In the genomic region with DNA sequence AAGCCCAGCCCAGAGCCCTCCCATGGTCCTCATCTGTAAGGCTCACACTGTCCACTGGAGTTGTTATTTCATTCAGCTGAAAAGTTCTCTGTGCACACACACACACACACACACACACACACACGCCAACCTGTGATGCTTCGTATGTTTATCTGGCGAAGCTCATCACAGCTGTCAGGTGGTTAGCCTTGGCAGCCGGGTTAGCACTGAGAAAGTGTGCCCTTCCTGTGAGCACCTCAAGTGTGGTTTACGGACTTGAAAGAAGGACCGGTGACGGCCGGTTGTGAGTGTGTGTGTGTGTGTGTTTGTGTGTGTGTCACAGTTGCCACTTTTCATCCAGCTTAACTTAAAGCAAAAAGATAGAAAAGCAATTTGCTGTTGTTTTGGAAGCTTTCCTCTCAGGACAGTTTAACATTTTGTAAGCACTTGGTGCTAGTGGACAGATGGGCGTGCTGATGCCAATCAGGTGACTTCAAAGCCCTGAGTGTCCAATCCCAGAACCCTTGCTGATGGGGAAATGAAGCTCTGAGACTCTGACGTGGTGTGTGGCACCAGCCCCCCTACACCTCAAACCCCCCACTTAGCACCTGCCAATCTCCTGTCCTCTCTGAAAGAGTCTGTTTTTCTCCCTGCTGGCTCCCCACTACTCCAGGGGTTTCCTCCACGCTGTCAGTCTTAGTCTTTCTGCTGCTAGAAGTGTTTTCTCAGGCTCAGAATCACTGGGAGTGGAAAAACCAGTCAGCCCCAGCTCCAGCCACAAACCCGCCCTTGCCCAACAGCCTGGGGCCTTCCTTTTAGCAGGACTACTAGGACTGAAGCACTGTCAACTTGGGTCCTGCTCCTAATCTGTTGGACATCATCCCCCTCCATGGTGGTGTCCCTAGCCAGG, we compare ENCODE assay signal across 12 mouse cellular contexts.
A peak's percentile ranks its signal among the peaks of the same experiment; 100 is the strongest.
DNase-seq lines count a peak whose midpoint lies in the region; ATAC-seq lines count a peak whose summit lies in the region.
"Had no signal": no experiment of that assay in that cellular context is flagged by ENCODE, and none has a peak within 500 bp of the region (broad histone marks: within the 10 kb centered on the region; RNA-seq: fewer than 3 reads in every experiment).

No protein-coding gene starts in this region.

- H3K4me2 ChIP-seq in heart, embryonic 16.5 days (ENCODE audit: low read depth, low read length), result no peak overlapping the region
- H3K4me2 ChIP-seq: lung, embryonic 15.5 days; neural tube, embryonic 12.5 days had no signal

- H3K4me1 ChIP-seq in heart, embryonic 16.5 days (ENCODE audit: control insufficient read depth, insufficient read depth, low read length), result peaks cover 42% of the 10 kb centered on the region

- no peak overlapping the region for H3K9ac ChIP-seq in heart, embryonic 16.5 days (ENCODE audit: low read length)
- H3K9ac ChIP-seq: lung, embryonic 15.5 days had no signal

- DNase-seq in heart, postnatal 4 days, result no peak
- peak; percentile 56 for DNase-seq in urinary bladder, postnatal 14 days (ENCODE audit: low spot score)
- DNase-seq in urinary bladder, postnatal 4 days (ENCODE audit: low spot score in 2 of 2), result no peak
- no peak for DNase-seq in ovary, postnatal 10 days (ENCODE audit: low spot score)
- DNase-seq in ovary, postnatal 14 days (ENCODE audit: low spot score), result no peak
- no peak for DNase-seq in cerebellum, postnatal 14 days
- DNase-seq: gastrocnemius, postnatal 14 days had no signal

- H3K27me3 ChIP-seq in heart, embryonic 16.5 days (ENCODE audit: control insufficient read depth, insufficient read depth, low read length), result no peaks in the 10 kb centered on the region
- H3K27me3 ChIP-seq: lung, embryonic 15.5 days; neural tube, embryonic 12.5 days had no signal

- H3K36me3 ChIP-seq in heart, embryonic 16.5 days (ENCODE audit: control insufficient read depth, insufficient read depth), result no peaks in the 10 kb centered on the region
- H3K36me3 ChIP-seq: lung, embryonic 15.5 days; neural tube, embryonic 12.5 days had no signal

- peak; percentile 49 for ATAC-seq in heart, embryonic 16.5 days (replicated peaks; ENCODE audit: extremely low read depth, insufficient read depth, low FRiP score)
- ATAC-seq in inflammation-experienced regulatory T-cells, adult 6 months, result peak; percentile 68

- 66% methylated on average over 12 of the region's 12 CpGs for WGBS in heart, embryonic 16.5 days

- no peak overlapping the region for H3K4me3 ChIP-seq in heart, embryonic 16.5 days (ENCODE audit: low read length)
- H3K4me3 ChIP-seq: layer of hippocampus, adult 2 months; lung, embryonic 15.5 days; neural tube, embryonic 12.5 days had no signal

- H3K9me3 ChIP-seq in heart, embryonic 16.5 days (replicated peaks; ENCODE audit: control insufficient read depth, low read length), result no peaks in the 10 kb centered on the region
- H3K9me3 ChIP-seq: lung, embryonic 15.5 days; neural tube, embryonic 12.5 days had no signal

- H3K27ac ChIP-seq in heart, embryonic 16.5 days (ENCODE audit: low read length), result peak overlapping the region; percentile 80
- H3K27ac ChIP-seq: layer of hippocampus, adult 2 months; lung, embryonic 15.5 days; neural tube, embryonic 12.5 days had no signal
